Mouse (Mus musculus) intestine, embryonic 15.5 days (tissue): ENCODE data around the gene Dhx9. TPM values are rescaled to one million over a fixed set of nuclear protein-coding genes. Genes with fewer than 3 reads are reported as not detected.
"Not testable (repeated sequence)": the region's sequence is repeated elsewhere in the genome, so short reads cannot be mapped to it uniquely, and the experiment has no call there.

ENCODE experiments used
- ATAC-seq: fragments of 200-750 bp; cut with Nextera tagmentation; 2 replicates; pipeline ENCODE4 v1.8.0; 2017; ENCODE audit warnings: moderate TSS enrichment, moderate library complexity
- H3K27ac ChIP-seq: fragments of 300-500 bp; sonication (generic); 2 replicates; pipeline ENCODE4 v1.5.1; 2015; ENCODE audit warnings: mild to moderate bottlenecking, inconsistent platforms
- H3K27me3 ChIP-seq: fragments of 300-500 bp; sonication (generic); replicated peaks from 2 replicates; pipeline ENCODE4 v1.6.1; 2015; ENCODE audit warnings: inconsistent platforms
- H3K36me3 ChIP-seq: fragments of 300-500 bp; sonication (generic); 2 replicates; pipeline ENCODE4 v1.6.1; 2015; ENCODE audit warnings: inconsistent platforms
- H3K4me1 ChIP-seq: fragments of 300-500 bp; sonication (generic); replicated peaks from 2 replicates; pipeline ENCODE4 v1.6.1; 2015; ENCODE audit warnings: inconsistent platforms
- H3K4me2 ChIP-seq: fragments of 300-500 bp; sonication (generic); replicated peaks from 2 replicates; pipeline ENCODE4 v1.6.1; 2015; ENCODE audit warnings: mild to moderate bottlenecking, inconsistent platforms
- H3K4me3 ChIP-seq: fragments of 300-500 bp; sonication (generic); replicated peaks from 2 replicates; pipeline ENCODE4 v1.5.1; 2015; ENCODE audit warnings: inconsistent platforms
- H3K9ac ChIP-seq: fragments of 300-500 bp; sonication (generic); 2 replicates; pipeline ENCODE4 v1.6.1; 2015; ENCODE audit warnings: inconsistent platforms
- H3K9me3 ChIP-seq: fragments of 300-500 bp; sonication (generic); 2 replicates; pipeline ENCODE4 v1.6.1; 2016; ENCODE audit warnings: inconsistent platforms
- WGBS: fragments of 180-500 bp; shearing (Covaris S2); methylation state at CpG from one replicate; pipeline ENCODE4 v1.1.7; 2015; 5-methylcytosine and 5-hydroxymethylcytosine counted together
- polyA plus RNA-seq: library from polyadenylated mRNA; unstranded; fragments of >200 nt; fragmentation: Nextera tagmentation; extraction: Ambion mirVana; gene quantifications from 2 replicates; pipeline ENCODE4 v1.2.1, GENCODE M21; 2015

Gene Dhx9
- polyA plus RNA-seq, 1 experiment from 2014 or later, result 30.6 TPM

GRCm38 (mm10) chr1:153412663-153413396 is 74.6 kb downstream of the Dhx9 start:
- H3K9me3 ChIP-seq, ATAC-seq, H3K4me1 ChIP-seq, H3K27ac ChIP-seq, H3K36me3 ChIP-seq, H3K9ac ChIP-seq, H3K4me2 ChIP-seq, H3K27me3 ChIP-seq, H3K4me3 ChIP-seq: not testable (repeated sequence)
- WGBS, result 85% methylated on average over 3 of the region's 4 CpGs

GRCm38 (mm10) chr1:153411723-153412122 is 75.7 kb downstream of the Dhx9 start:
- WGBS, result 87% methylated on average over 6 of the region's 6 CpGs
- no peak for ATAC-seq

GRCm38 (mm10) chr1:153410915-153411314 is 76.5 kb downstream of the Dhx9 start:
- H3K36me3 ChIP-seq, H3K9ac ChIP-seq, H3K4me2 ChIP-seq, H3K27ac ChIP-seq, H3K27me3 ChIP-seq, H3K9me3 ChIP-seq, H3K4me3 ChIP-seq, ATAC-seq, H3K4me1 ChIP-seq: not testable (repeated sequence)
- 93% methylated on average over 1 of the region's 4 CpGs for WGBS

More at GRCm38 (mm10) chr1:153411723-153412122, 75.7 kb downstream of the Dhx9 start:
- Histone ChIP-seq H3K4me2 (no peak overlapping the region), H3K36me3 (no peaks in the 10 kb centered on the region), H3K27me3 (no peaks in the 10 kb centered on the region), H3K4me1 (no peaks in the 10 kb centered on the region), H3K27ac (no peak overlapping the region), H3K4me3 (no peak overlapping the region), H3K9ac (no peak overlapping the region), H3K9me3 (no peaks in the 10 kb centered on the region)

GRCm38 (mm10) chr1:153408296-153408695 is 79.2 kb downstream of the Dhx9 start:
- not testable (repeated sequence) for H3K4me3 ChIP-seq, H3K27ac ChIP-seq, H3K9me3 ChIP-seq, ATAC-seq, H3K27me3 ChIP-seq, H3K9ac ChIP-seq, H3K4me1 ChIP-seq, H3K4me2 ChIP-seq, H3K36me3 ChIP-seq
- 85% methylated on average over 5 of the region's 5 CpGs for WGBS

- not testable (repeated sequence) for H3K27ac ChIP-seq, H3K9me3 ChIP-seq, ATAC-seq, H3K9ac ChIP-seq, H3K4me1 ChIP-seq, H3K36me3 ChIP-seq, H3K4me3 ChIP-seq, H3K27me3 ChIP-seq, H3K4me2 ChIP-seq
- WGBS, result 79% methylated on average over 11 of the region's 11 CpGs
Measured at GRCm38 (mm10) chr1:153407641-153408040, 79.8 kb downstream of the Dhx9 start.

Other genes starting within 250 kb of the Dhx9 start
- 58.1 and 60.9 TPM in 2 replicates for gene Lamc1, start 154.9 kb downstream of the Dhx9 start, polyA plus RNA-seq
- 0.13 and 0.26 TPM in 2 replicates for gene Shcbp1l, start 62.5 kb downstream of the Dhx9 start, polyA plus RNA-seq
- gene Npl, start 62.4 kb upstream of the Dhx9 start, polyA plus RNA-seq, result 78.8 and 84.8 TPM in 2 replicates
- gene Rgs8, start 165.4 kb upstream of the Dhx9 start, polyA plus RNA-seq, result 0.23 and 0.37 TPM in 2 replicates